8 mouse cellular contexts compared by ENCODE assay signal in genomic region chr11:59472326-59472677, GRCm38 (mm10). TPM values are rescaled to one million over a fixed set of nuclear protein-coding genes. Genes with fewer than 3 reads are reported as not detected.
DNase-seq lines count a peak whose midpoint lies in the region; ATAC-seq and TF ChIP-seq lines count a peak whose summit lies in the region.

Gene Zfp867, minus strand, starts transcription at chr11:59472474.

- ATAC-seq in erythroblast, adult 5-6 weeks (replicated peaks; ENCODE audit: low FRiP score, poor library complexity, severe bottlenecking) = peak; percentile 69
- peak; percentile 39; the same call in 1 of the 2 replicates for ATAC-seq in heart, embryonic 11.5 days (replicated peaks; ENCODE audit: insufficient number of reproducible peaks, low FRiP score, low TSS enrichment)
- peak; percentile 88 for ATAC-seq in kidney, embryonic 15.5 days (replicated peaks; ENCODE audit: low FRiP score)
- ATAC-seq in limb, embryonic 15.5 days (ENCODE audit: insufficient number of reproducible peaks, low FRiP score, low TSS enrichment, low read depth) = peak; percentile 83
- peak; percentile 89 for ATAC-seq in midbrain, postnatal 0 days (ENCODE audit: low FRiP score)

- under 1% methylated on average over 19 of the region's 19 CpGs for WGBS in heart, embryonic 11.5 days (ENCODE audit: insufficient replicate concordance)
- WGBS in kidney, embryonic 15.5 days = under 1% methylated on average over 19 of the region's 19 CpGs
- WGBS in limb, embryonic 15.5 days = under 1% methylated on average over 19 of the region's 19 CpGs
- WGBS in midbrain, postnatal 0 days = 0% methylated on average over 19 of the region's 19 CpGs

- H3K27ac ChIP-seq in heart, embryonic 11.5 days (ENCODE audit: low read depth, low read length) = peak within 1 kb of the TSS; percentile 57
- H3K27ac ChIP-seq in kidney, embryonic 15.5 days = peak within 1 kb of the TSS; percentile 86
- H3K27ac ChIP-seq in limb, embryonic 15.5 days = peak within 1 kb of the TSS; percentile 84
- peak within 1 kb of the TSS; percentile 82 for H3K27ac ChIP-seq in midbrain, postnatal 0 days (ENCODE audit: low read depth, low read length)

- peak within 1 kb of the TSS; percentile 96 for H3K9ac ChIP-seq in heart, embryonic 11.5 days (ENCODE audit: low read depth, low read length)
- peak within 1 kb of the TSS; percentile 78 for H3K9ac ChIP-seq in kidney, embryonic 15.5 days
- H3K9ac ChIP-seq in limb, embryonic 15.5 days = peak within 1 kb of the TSS; percentile 59
- H3K9ac ChIP-seq in midbrain, postnatal 0 days (replicated peaks; ENCODE audit: low read length, poor library complexity, severe bottlenecking) = peak within 1 kb of the TSS; percentile 84

- H3K9me3 ChIP-seq in heart, embryonic 11.5 days (replicated peaks; ENCODE audit: control insufficient read depth, low read length) = no peaks in the 10 kb centered on the region
- no peaks in the 10 kb centered on the region for H3K9me3 ChIP-seq in kidney, embryonic 15.5 days (replicated peaks)
- H3K9me3 ChIP-seq in limb, embryonic 15.5 days = no peaks in the 10 kb centered on the region
- no peaks in the 10 kb centered on the region for H3K9me3 ChIP-seq in midbrain, postnatal 0 days (ENCODE audit: low read length)

- H3K4me3 ChIP-seq in heart, embryonic 11.5 days (ENCODE audit: low read depth, low read length) = peak within 1 kb of the TSS; percentile 81
- H3K4me3 ChIP-seq in kidney, embryonic 15.5 days (replicated peaks) = peak within 1 kb of the TSS; percentile 83
- peak within 1 kb of the TSS; percentile 59 for H3K4me3 ChIP-seq in limb, embryonic 15.5 days
- H3K4me3 ChIP-seq in midbrain, postnatal 0 days (ENCODE audit: low read depth, low read length) = peak within 1 kb of the TSS; percentile 71

- no peaks in the 10 kb centered on the region for H3K27me3 ChIP-seq in heart, embryonic 11.5 days (ENCODE audit: control insufficient read depth, insufficient read depth, low read length)
- no peaks in the 10 kb centered on the region for H3K27me3 ChIP-seq in kidney, embryonic 15.5 days
- H3K27me3 ChIP-seq in limb, embryonic 15.5 days = no peaks in the 10 kb centered on the region
- no peaks in the 10 kb centered on the region for H3K27me3 ChIP-seq in midbrain, postnatal 0 days (ENCODE audit: insufficient read depth, low read length)

- peaks cover 4% of the 10 kb centered on the region; the same call in 1 of the 2 replicates for H3K4me1 ChIP-seq in heart, embryonic 11.5 days (ENCODE audit: control insufficient read depth, insufficient read depth, low read length)
- H3K4me1 ChIP-seq in kidney, embryonic 15.5 days = peaks cover 9% of the 10 kb centered on the region
- H3K4me1 ChIP-seq in limb, embryonic 15.5 days = peaks cover 4% of the 10 kb centered on the region
- no peaks in the 10 kb centered on the region for H3K4me1 ChIP-seq in midbrain, postnatal 0 days (ENCODE audit: insufficient read depth, low read length)

- peak within 1 kb of the TSS; percentile 91 for H3K4me2 ChIP-seq in heart, embryonic 11.5 days
- H3K4me2 ChIP-seq in kidney, embryonic 15.5 days = peak within 1 kb of the TSS; percentile 87
- peak within 1 kb of the TSS; percentile 69 for H3K4me2 ChIP-seq in limb, embryonic 15.5 days
- H3K4me2 ChIP-seq in midbrain, postnatal 0 days (ENCODE audit: low read depth, low read length, poor library complexity, severe bottlenecking) = peak within 1 kb of the TSS; percentile 77

- peak; percentile 92 to 95 for DNase-seq in B cell, adult 2 months
- DNase-seq in brain, embryonic 14.5 days (ENCODE audit: low read depth) = peak; percentile 96
- DNase-seq in midbrain, postnatal 0 days (ENCODE audit: low spot score) = peak; percentile 95
- peak; percentile 60 to 88 for DNase-seq in spleen, postnatal 10 days (ENCODE audit: low spot score in 2 of 2)

- TF ChIP-seq POLR2A in brain, embryonic 14.5 days (IDR thresholded peaks at IDR 0.05; ENCODE audit: borderline replicate concordance, extremely low read depth, insufficient read depth, insufficient read length, poor library complexity, severe bottlenecking) = no peak

- no peak for TF ChIP-seq CTCF in brain, embryonic 14.5 days (IDR thresholded peaks at IDR 0.05; ENCODE audit: borderline replicate concordance, extremely low read depth, insufficient read depth, insufficient read length)
- no peak for TF ChIP-seq CTCF in midbrain, postnatal 0 days (IDR thresholded peaks at IDR 0.05)

- no peaks in the 10 kb centered on the region for H3K36me3 ChIP-seq in heart, embryonic 11.5 days (ENCODE audit: control insufficient read depth, insufficient read depth, low read length)
- H3K36me3 ChIP-seq in kidney, embryonic 15.5 days = no peaks in the 10 kb centered on the region
- no peaks in the 10 kb centered on the region for H3K36me3 ChIP-seq in limb, embryonic 15.5 days
- H3K36me3 ChIP-seq in midbrain, postnatal 0 days (ENCODE audit: insufficient read depth, low read length) = no peaks in the 10 kb centered on the region

RNA-seq across cellular contexts. Expression of gene Zfp867, which starts in this region (rescaled TPM):
- 6.9 and 7.0 TPM in 2 replicates for polyA plus RNA-seq in brain, embryonic 14.5 days (2012; rRNA removed)
- 0.77 TPM in 1 of 2 replicates, not detected in the other for total RNA-seq in erythroblast, adult 5-6 weeks (2015; ENCODE audit: low replicate concordance)
- 0.51 TPM in 1 of 2 replicates, not detected in the other for total RNA-seq in erythroblast, adult 5-6 weeks (2017; ENCODE audit: low replicate concordance)
- 5.8 and 6.2 TPM in 2 replicates for polyA plus RNA-seq in heart, embryonic 11.5 days (2014; fragmentation: Nextera tagmentation; extraction: Ambion mirVana)
- 7.1 and 8.2 TPM in 2 replicates for polyA plus RNA-seq in kidney, embryonic 15.5 days (2015; fragmentation: Nextera tagmentation; extraction: Ambion mirVana)
- 9.3 and 9.8 TPM in 2 replicates for polyA plus RNA-seq in limb, embryonic 15.5 days (2015; fragmentation: Nextera tagmentation; extraction: Ambion mirVana)
- total RNA-seq in midbrain, postnatal 0 days (2014; rRNA removed) = 7.6 and 11.2 TPM in 2 replicates
- polyA plus RNA-seq in midbrain, postnatal 0 days (2015; fragmentation: Nextera tagmentation; extraction: Ambion mirVana) = 6.4 and 8.0 TPM in 2 replicates

Comparison
In these comparisons a context has a peak if more than half of its experiments do, and no peak if none do; other contexts are left out.
1. Peak in every context shown above with its lines: DNase-seq, ATAC-seq, H3K4me3 ChIP-seq and H3K27ac ChIP-seq.
2. Peak in ATAC-seq in erythroblast, adult 5-6 weeks; RNA of the gene not detected or under 1 TPM.
3. ATAC-seq: peak in every context shown above with its lines; median percentile 89 in midbrain, postnatal 0 days; 88 in kidney, embryonic 15.5 days; 83 in limb, embryonic 15.5 days; 69 in erythroblast, adult 5-6 weeks; 39 in heart, embryonic 11.5 days.